Mouse (Mus musculus): ENCODE results near the gene Rela. TPM values are rescaled to one million over a fixed set of nuclear protein-coding genes. Genes with fewer than 3 reads are reported as not detected.

The Rela gene
- polyA plus RNA-seq, 1 experiment from 2014 or later: 31.6 TPM

DNA sequence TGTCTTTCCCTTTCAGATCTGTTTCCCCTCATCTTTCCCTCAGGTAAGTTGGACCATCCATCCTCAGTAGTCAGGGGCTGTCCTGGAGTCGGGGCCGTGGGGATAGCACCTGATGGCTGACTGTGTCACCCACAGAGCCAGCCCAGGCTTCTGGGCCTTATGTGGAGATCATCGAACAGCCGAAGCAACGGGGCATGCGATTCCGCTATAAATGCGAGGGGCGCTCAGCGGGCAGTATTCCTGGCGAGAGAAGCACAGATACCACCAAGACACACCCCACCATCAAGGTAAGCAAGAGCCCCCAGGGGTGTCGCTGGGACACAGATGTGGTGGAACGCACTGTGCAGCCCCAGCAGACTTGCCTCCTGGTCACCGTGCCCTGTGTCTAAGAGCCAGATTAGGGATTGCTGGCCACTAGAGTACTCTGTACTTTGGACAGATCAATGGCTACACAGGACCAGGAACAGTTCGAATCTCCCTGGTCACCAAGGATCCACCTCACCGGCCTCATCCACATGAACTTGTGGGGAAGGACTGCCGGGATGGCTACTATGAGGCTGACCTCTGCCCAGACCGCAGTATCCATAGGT lies 1.2 kb downstream of the Rela start:
- H3K9me3 ChIP-seq (replicated peaks): no peaks in the 10 kb centered on the region
- H3K27ac ChIP-seq (replicated peaks): peak overlapping the region; percentile 92
- peak overlapping the region; percentile 91 for H3K4me2 ChIP-seq
- peak overlapping the region; percentile 88 for H3K9ac ChIP-seq (replicated peaks)
- no peaks in the 10 kb centered on the region for H3K27me3 ChIP-seq (replicated peaks)
- peaks cover 40% of the 10 kb centered on the region for H3K36me3 ChIP-seq
- peak overlapping the region; percentile 89 for H3K4me3 ChIP-seq (replicated peaks)
- 89% methylated on average over 18 of the region's 18 CpGs for WGBS
- ATAC-seq (ENCODE audit: low FRiP score): no peak
- peaks cover 32% of the 10 kb centered on the region for H3K4me1 ChIP-seq

DNA sequence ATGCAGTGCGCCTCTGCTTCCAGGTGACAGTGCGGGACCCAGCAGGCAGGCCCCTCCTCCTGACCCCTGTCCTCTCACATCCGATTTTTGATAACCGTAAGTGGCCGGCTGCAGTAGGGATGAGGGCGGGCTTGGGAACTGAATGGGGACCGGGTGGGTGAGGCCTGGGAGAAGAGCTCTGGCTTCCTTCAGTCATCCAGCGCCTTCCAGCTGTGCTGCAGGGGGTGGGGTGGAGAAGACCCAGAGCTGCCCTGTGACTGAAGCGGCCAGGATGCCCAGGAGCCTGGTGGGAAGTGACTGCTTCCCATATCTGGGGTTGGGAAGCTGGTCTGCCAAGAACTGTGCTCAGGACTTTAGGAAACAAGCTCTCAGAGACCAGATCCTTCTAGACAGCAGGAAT lies 3.1 kb downstream of the Rela start:
- Histone ChIP-seq H3K4me2 (no peak overlapping the region), H3K4me1 (peaks cover 32% of the 10 kb centered on the region), H3K27me3 (replicated peaks) (no peaks in the 10 kb centered on the region), H3K27ac (replicated peaks) (no peak overlapping the region), H3K36me3 (peaks cover 58% of the 10 kb centered on the region), H3K9ac (replicated peaks) (no peak overlapping the region), H3K9me3 (replicated peaks) (no peaks in the 10 kb centered on the region), H3K4me3 (replicated peaks) (no peak overlapping the region)
- WGBS: 71% methylated on average over 9 of the region's 9 CpGs
- ATAC-seq (ENCODE audit: low FRiP score): no peak

DNA sequence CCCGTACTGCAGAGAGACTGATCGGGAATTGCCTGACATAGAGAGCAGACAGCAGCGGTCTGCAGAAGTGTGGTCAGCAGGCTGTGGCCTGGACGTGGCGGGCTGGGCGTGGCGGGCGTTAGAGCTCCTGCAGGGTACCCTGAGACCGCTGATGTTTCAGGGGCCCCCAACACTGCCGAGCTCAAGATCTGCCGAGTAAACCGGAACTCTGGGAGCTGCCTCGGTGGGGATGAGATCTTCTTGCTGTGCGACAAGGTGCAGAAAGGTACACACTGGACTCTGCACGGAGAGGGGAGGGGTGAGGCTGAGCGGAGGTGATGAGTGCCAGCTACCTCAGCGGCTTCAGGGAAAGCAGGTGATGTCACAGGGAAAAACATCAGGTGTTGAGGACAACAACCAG lies 3.7 kb downstream of the Rela start:
- no peak overlapping the region for H3K4me2 ChIP-seq
- peaks cover 65% of the 10 kb centered on the region for H3K36me3 ChIP-seq
- H3K9ac ChIP-seq (replicated peaks): no peak overlapping the region
- no peak for ATAC-seq (ENCODE audit: low FRiP score)
- peaks cover 32% of the 10 kb centered on the region for H3K4me1 ChIP-seq
- H3K4me3 ChIP-seq (replicated peaks): no peak overlapping the region
- no peaks in the 10 kb centered on the region for H3K9me3 ChIP-seq (replicated peaks)
- H3K27me3 ChIP-seq (replicated peaks): no peaks in the 10 kb centered on the region
- no peak overlapping the region for H3K27ac ChIP-seq (replicated peaks)
- WGBS: 93% methylated on average over 17 of the region's 17 CpGs

DNA sequence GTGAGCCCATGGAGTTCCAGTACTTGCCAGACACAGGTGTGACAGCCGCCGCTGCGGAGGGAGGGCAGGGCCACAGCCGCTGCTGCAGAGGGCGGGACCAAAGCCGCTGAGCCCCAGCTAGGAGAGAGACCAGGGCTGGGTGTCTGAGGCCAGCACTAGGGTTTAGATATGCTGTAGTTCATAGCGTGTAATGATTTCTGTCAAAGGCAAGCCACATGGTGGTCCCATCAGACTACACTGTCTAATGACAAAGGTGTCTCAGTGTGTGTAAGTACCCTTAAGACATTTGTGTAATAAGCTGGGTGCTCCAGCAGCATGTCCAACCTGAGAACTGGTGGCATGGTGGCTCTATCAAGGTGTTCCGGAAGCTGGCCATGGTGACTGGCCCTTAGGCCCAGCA lies 4.4 kb downstream of the Rela start:
- Histone ChIP-seq H3K27me3 (replicated peaks) (no peaks in the 10 kb centered on the region), H3K4me3 (replicated peaks) (no peak overlapping the region), H3K36me3 (peaks cover 70% of the 10 kb centered on the region), H3K4me2 (no peak overlapping the region), H3K9me3 (replicated peaks) (no peaks in the 10 kb centered on the region), H3K27ac (replicated peaks) (no peak overlapping the region), H3K4me1 (peaks cover 26% of the 10 kb centered on the region), H3K9ac (replicated peaks) (no peak overlapping the region)
- no peak for ATAC-seq (ENCODE audit: low FRiP score)
- WGBS: 88% methylated on average over 8 of the region's 8 CpGs

DNA sequence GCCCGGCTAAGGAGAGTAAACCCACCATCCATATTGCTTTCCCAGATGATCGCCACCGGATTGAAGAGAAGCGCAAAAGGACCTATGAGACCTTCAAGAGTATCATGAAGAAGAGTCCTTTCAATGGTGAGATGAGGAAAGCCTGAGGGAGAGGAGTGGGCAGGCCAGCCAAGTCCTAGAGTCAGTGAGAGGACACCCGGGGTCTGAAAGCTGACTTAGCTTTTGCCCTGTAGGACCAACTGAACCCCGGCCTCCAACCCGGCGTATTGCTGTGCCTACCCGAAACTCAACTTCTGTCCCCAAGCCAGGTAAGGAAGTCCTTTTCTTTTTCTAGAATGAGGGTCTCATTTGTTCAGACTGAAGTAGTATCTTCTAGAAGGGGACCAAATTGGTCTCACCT lies 8.0 kb downstream of the Rela start:
- H3K4me3 ChIP-seq (replicated peaks): no peak overlapping the region
- no peak overlapping the region for H3K27ac ChIP-seq (replicated peaks)
- H3K9ac ChIP-seq (replicated peaks): no peak overlapping the region
- no peaks in the 10 kb centered on the region for H3K9me3 ChIP-seq (replicated peaks)
- no peaks in the 10 kb centered on the region for H3K27me3 ChIP-seq (replicated peaks)
- H3K4me2 ChIP-seq: no peak overlapping the region
- H3K36me3 ChIP-seq: peaks cover 77% of the 10 kb centered on the region
- H3K4me1 ChIP-seq: peaks cover 20% of the 10 kb centered on the region
- WGBS: 97% methylated on average over 9 of the region's 9 CpGs
- no peak for ATAC-seq (ENCODE audit: low FRiP score)

DNA sequence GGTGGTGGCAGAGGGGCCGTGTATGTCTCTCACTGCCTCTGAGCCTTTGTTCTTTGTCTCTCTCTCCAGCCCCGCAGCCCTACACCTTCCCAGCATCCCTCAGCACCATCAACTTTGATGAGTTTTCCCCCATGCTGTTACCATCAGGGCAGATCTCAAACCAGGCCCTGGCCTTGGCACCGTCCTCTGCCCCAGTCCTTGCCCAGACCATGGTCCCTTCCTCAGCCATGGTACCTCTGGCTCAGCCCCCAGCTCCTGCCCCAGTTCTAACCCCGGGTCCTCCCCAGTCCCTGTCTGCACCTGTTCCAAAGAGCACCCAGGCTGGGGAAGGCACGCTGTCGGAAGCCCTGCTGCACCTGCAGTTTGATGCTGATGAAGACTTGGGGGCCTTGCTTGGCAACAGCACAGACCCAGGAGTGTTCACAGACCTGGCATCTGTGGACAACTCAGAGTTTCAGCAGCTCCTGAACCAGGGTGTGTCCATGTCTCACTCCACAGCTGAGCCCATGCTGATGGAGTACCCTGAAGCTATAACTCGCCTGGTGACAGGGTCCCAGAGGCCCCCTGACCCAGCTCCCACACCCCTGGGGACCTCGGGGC lies 9.5 kb downstream of the Rela start:
- H3K27me3 ChIP-seq (replicated peaks): no peaks in the 10 kb centered on the region
- no peak overlapping the region for H3K4me3 ChIP-seq (replicated peaks)
- H3K27ac ChIP-seq (replicated peaks): no peak overlapping the region
- H3K4me1 ChIP-seq: peaks cover 17% of the 10 kb centered on the region
- no peak for ATAC-seq (ENCODE audit: low FRiP score)
- no peaks in the 10 kb centered on the region for H3K9me3 ChIP-seq (replicated peaks)
- H3K9ac ChIP-seq (replicated peaks): no peak overlapping the region
- 86% methylated on average over 8 of the region's 8 CpGs for WGBS
- no peak overlapping the region for H3K4me2 ChIP-seq
- peaks cover 73% of the 10 kb centered on the region for H3K36me3 ChIP-seq

DNA sequence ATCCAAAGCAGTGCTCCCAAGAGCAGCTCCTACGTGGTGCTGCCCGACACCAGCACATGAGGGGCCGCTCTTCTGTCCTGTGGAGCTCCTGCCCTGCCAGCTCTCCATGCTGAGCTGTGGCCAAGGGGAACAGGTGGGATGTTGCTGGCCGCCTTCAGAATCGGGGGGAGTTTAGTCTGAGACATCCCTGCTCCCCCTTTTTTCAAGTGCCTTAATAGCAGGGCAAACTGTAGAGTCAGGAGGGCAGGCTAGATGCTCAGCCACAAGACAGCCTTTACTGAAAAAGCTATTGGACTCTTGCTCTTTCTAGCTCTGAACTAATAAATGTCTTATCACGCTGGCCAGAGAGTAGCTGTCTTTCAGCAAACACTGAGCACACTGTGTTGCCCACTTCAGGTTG lies 10.5 kb downstream of the Rela start:
- Histone ChIP-seq H3K4me1 (peaks cover 17% of the 10 kb centered on the region), H3K4me2 (no peak overlapping the region), H3K27me3 (replicated peaks) (no peaks in the 10 kb centered on the region), H3K9ac (replicated peaks) (no peak overlapping the region), H3K4me3 (replicated peaks) (no peak overlapping the region), H3K9me3 (replicated peaks) (no peaks in the 10 kb centered on the region), H3K27ac (replicated peaks) (0 out of 2 replicates have a peak overlapping the region, but pooled peaks have one; percentile 81), H3K36me3 (peaks cover 63% of the 10 kb centered on the region)
- ATAC-seq (ENCODE audit: low FRiP score): no peak
- WGBS: 95% methylated on average over 6 of the region's 6 CpGs

DNA sequence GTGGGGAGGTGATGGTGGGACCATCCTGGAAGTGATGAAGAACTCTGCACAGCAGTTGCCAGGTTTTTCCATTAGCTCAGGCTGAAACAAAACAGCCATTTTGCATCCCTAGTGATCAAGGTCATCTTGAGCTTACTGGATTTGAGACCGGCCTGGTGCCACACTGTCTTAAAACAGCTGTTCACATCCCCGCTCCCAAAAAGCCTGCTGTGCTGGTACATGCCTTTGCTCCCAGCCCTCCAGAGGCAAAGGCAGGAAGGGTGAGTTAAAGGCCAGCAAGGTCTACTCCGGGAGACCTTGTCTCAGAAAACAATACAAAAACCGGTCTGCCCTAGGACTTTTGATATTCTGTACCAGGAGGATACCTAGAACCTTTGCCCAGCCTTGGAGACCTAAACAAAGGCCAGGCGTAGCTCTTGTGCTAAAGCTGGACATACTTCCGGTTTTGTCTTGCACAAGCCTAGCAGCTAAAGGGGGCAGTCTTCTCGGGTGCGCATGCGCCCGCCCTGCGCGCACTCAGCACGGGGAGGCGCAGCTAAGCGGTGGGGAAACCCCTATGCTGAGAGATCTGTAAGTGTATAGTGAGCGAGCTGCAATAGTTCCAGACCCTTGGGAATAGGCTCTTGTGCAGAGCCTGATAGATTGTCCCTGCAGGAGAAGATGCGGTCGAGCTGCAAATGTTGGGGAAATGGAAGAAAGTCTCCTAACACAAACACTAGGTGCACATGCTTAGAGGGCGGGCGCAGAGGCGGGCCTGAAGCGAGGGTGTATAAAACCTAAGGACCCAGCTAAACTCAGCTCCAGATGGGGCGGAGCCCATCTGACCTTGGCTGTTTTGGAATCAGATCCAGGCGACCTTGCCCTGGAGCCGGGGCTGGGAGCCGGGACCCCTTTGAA lies 11.4 kb downstream of the Rela start:
- peak overlapping the region; percentile 63 for H3K4me2 ChIP-seq
- H3K9ac ChIP-seq (replicated peaks): peak overlapping the region; percentile 39
- peaks cover 56% of the 10 kb centered on the region for H3K36me3 ChIP-seq

DNA sequence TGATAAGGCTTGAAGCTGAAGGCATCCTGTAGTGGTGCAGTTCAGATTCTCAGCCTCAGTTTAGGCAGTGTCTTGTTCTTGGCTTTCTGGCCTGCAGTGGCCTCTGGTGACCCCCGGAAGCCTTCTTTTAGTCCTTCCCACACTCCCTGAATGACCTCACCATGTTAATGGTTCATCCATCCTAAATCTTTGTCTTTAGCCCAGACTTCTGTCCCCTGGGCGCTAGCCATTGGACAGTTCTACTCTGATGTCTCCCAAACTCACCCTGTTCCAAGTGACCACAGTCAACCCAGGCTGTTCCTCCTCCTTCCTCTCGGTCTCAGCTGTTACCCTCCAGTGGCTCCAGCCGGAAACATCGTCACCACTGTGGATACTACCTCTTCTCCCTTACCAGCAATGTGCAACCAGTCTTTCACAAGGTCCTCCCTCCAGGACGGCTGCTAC lies 12.0 kb downstream of the Rela start:
- Histone ChIP-seq H3K4me2 (peak overlapping the region; percentile 63), H3K4me3 (replicated peaks) (peak overlapping the region; percentile 29), H3K9me3 (replicated peaks) (no peaks in the 10 kb centered on the region), H3K27me3 (replicated peaks) (peaks cover 15% of the 10 kb centered on the region), H3K9ac (replicated peaks) (peak overlapping the region; percentile 39), H3K4me1 (peaks cover 24% of the 10 kb centered on the region), H3K36me3 (peaks cover 49% of the 10 kb centered on the region), H3K27ac (replicated peaks) (peak overlapping the region; percentile 81)
- peak; percentile 32; the same call in 1 of the 2 replicates for ATAC-seq (ENCODE audit: low FRiP score)
- WGBS: 69% methylated on average over 6 of the region's 6 CpGs

More for the DNA sequence above, 11.4 kb downstream of the Rela start:
- Histone ChIP-seq H3K27ac (replicated peaks) (peak overlapping the region; percentile 81), H3K4me3 (replicated peaks) (peak overlapping the region; percentile 29), H3K9me3 (replicated peaks) (no peaks in the 10 kb centered on the region), H3K4me1 (peaks cover 17% of the 10 kb centered on the region), H3K27me3 (replicated peaks) (peaks cover 9% of the 10 kb centered on the region)
- WGBS: 14% methylated on average over 26 of the region's 26 CpGs
- ATAC-seq (ENCODE audit: low FRiP score): peak; percentile 92

DNA sequence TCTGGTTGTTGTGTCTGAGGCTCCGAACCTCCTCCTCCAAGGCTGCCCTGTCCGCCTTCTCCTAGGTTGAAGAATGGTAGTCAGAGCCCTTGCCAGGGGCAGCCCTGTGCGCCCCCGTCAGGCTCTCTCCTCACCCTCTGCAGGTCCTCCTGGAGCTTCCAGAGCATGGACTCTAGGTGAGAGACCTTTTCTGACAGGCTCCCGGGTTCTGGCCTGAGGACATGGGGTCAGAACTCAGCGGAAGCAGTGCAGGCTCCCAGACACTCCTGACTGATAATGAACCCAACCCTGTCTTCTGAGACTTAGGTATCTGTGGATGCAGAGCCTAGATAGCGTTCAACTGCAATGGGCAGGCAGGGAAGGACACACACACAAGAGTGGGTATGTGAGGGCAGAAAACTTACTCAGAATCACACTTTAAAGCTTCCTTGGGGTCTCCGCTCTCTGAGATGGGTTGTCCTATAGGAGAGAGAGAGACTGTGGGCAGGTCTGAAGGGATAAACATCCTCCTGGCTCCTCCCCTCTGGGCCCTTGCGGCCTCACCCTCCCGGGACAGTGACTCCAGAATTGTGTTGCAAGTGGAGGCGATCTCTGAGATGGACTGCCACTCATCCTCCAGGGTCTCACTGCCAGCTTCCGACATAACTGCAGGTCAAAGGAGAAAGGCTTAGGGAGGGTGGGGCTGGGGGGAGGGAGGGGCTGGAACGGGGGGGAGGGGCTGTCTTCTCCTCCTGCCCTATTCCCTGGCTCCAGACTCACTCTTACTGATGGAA lies 14.4 kb downstream of the Rela start:
- no peak overlapping the region for H3K27ac ChIP-seq (replicated peaks)
- H3K9ac ChIP-seq (replicated peaks): no peak overlapping the region
- peaks cover 26% of the 10 kb centered on the region for H3K36me3 ChIP-seq
- no peak overlapping the region for H3K4me2 ChIP-seq
- H3K4me1 ChIP-seq: peaks cover 32% of the 10 kb centered on the region
- H3K4me3 ChIP-seq (replicated peaks): no peak overlapping the region
- H3K9me3 ChIP-seq (replicated peaks): no peaks in the 10 kb centered on the region
- peaks cover 38% of the 10 kb centered on the region for H3K27me3 ChIP-seq (replicated peaks)
- 70% methylated on average over 13 of the region's 13 CpGs for WGBS
- ATAC-seq (ENCODE audit: low FRiP score): no peak

DNA sequence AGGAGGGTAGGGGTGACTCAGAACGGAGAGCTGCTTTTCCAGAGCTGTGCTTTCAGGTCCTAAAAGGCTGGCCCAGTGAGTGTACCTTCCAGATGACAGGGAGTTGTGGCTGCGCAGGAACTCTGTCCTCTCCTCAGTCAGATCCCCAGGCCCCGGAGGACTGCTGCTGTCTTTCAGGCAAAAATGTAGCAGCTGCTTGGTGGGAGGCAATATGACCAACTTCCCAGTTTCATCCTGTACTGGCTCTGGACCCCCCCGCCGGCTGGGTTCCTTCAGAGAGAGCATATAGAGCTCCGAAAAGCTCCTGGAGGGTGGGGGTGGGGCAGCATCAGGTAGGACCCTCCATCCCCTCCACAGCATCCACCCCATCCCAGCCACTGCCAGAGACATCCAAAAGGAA lies 15.3 kb downstream of the Rela start:
- 80% methylated on average over 6 of the region's 6 CpGs for WGBS
- Histone ChIP-seq H3K9me3 (replicated peaks) (no peaks in the 10 kb centered on the region), H3K27ac (replicated peaks) (no peak overlapping the region), H3K4me1 (peaks cover 32% of the 10 kb centered on the region), H3K4me3 (replicated peaks) (no peak overlapping the region), H3K9ac (replicated peaks) (no peak overlapping the region; the same call in 1 of the 2 replicates), H3K4me2 (no peak overlapping the region), H3K27me3 (replicated peaks) (peaks cover 38% of the 10 kb centered on the region), H3K36me3 (peaks cover 17% of the 10 kb centered on the region)
- no peak for ATAC-seq (ENCODE audit: low FRiP score)
